Mouse (Mus musculus) heart, postnatal 0 days (tissue): Measurements from ENCODE around the gene Sppl3. TPM values are rescaled to one million over a fixed set of nuclear protein-coding genes. Genes with fewer than 3 reads are reported as not detected.

Source experiments
- ATAC-seq: fragments of 200-750 bp; cut with Nextera tagmentation; 2 replicates; pipeline ENCODE4 v1.8.0; 2017; ENCODE audit warnings: low read depth, moderate number of reproducible peaks, moderate library complexity; ENCODE audit not compliant: insufficient read depth
- DNase-seq: peaks from one replicate; pipeline ENCODE4 v3.0.0-alpha.2; 2016; ENCODE audit warnings: low spot score
- H3K27ac ChIP-seq: fragments of 300-500 bp; sonication (generic); 2 replicates; pipeline ENCODE4 v1.5.1; 2014; ENCODE audit warnings: low read depth, mild to moderate bottlenecking
- H3K27me3 ChIP-seq: fragments of 300-500 bp; sonication (generic); 2 replicates; pipeline ENCODE4 v1.6.1; 2014; ENCODE audit warnings: low read length, mixed read lengths; ENCODE audit not compliant: control insufficient read depth, insufficient read depth
- H3K36me3 ChIP-seq: fragments of 300-500 bp; sonication (generic); replicated peaks from 2 replicates; pipeline ENCODE4 v1.6.1; 2014; ENCODE audit warnings: low read length, mixed read lengths; ENCODE audit not compliant: control insufficient read depth, insufficient read depth
- H3K4me1 ChIP-seq: fragments of 300-500 bp; sonication (generic); 2 replicates; pipeline ENCODE4 v1.6.1; 2014; ENCODE audit warnings: antibody characterized with exemption; ENCODE audit not compliant: control insufficient read depth, insufficient read depth
- H3K4me2 ChIP-seq: fragments of 300-500 bp; sonication (generic); 2 replicates; pipeline ENCODE4 v1.6.1; 2014; ENCODE audit warnings: low read depth, mild to moderate bottlenecking, low read length, moderate library complexity
- H3K4me3 ChIP-seq: fragments of 300-500 bp; sonication (generic); 2 replicates; pipeline ENCODE4 v1.5.1; 2014; ENCODE audit warnings: low read depth, low read length
- H3K9ac ChIP-seq: fragments of 300-500 bp; sonication (generic); replicated peaks from 2 replicates; pipeline ENCODE4 v1.6.1; 2014; ENCODE audit warnings: low read depth, low read length, mixed read lengths
- H3K9me3 ChIP-seq: fragments of 300-500 bp; sonication (generic); replicated peaks from 2 replicates; pipeline ENCODE4 v1.6.1; 2016; ENCODE audit warnings: low read length; ENCODE audit not compliant: control insufficient read depth
- CTCF ChIP-seq: IDR thresholded peaks from 2 replicates; pipeline ENCODE4 v1.5.1; 2016; ENCODE audit warnings: antibody characterized with exemption, control low read depth, low read depth
- EP300 ChIP-seq: IDR thresholded peaks from 2 replicates; pipeline ENCODE4 v1.6.1; 2016; ENCODE audit warnings: antibody characterized with exemption, low read depth
- WGBS: fragments of 180-500 bp; shearing (Covaris S2); extraction: QIAGEN DNeasy Blood & Tissue Kit; methylation state at CpG from one replicate; pipeline ENCODE4 v1.1.7; 2014; 5-methylcytosine and 5-hydroxymethylcytosine counted together
- polyA plus RNA-seq: library from polyadenylated mRNA; unstranded; fragments of >200 nt; fragmentation: Nextera tagmentation; extraction: Ambion mirVana; gene quantifications from 2 replicates; pipeline ENCODE4 v1.2.1, GENCODE M21; 2015
- total RNA-seq: library from RNA; depleted of rRNA; stranded (reverse); fragments of >200 nt; gene quantifications from 2 replicates; pipeline ENCODE4 v1.2.3, GENCODE M21; 2014; ENCODE audit warnings: low replicate concordance

Sppl3 gene
- total and polyA plus RNA-seq, 2 experiments from 2014 or later: 6.8 to 65.6 TPM

DNA sequence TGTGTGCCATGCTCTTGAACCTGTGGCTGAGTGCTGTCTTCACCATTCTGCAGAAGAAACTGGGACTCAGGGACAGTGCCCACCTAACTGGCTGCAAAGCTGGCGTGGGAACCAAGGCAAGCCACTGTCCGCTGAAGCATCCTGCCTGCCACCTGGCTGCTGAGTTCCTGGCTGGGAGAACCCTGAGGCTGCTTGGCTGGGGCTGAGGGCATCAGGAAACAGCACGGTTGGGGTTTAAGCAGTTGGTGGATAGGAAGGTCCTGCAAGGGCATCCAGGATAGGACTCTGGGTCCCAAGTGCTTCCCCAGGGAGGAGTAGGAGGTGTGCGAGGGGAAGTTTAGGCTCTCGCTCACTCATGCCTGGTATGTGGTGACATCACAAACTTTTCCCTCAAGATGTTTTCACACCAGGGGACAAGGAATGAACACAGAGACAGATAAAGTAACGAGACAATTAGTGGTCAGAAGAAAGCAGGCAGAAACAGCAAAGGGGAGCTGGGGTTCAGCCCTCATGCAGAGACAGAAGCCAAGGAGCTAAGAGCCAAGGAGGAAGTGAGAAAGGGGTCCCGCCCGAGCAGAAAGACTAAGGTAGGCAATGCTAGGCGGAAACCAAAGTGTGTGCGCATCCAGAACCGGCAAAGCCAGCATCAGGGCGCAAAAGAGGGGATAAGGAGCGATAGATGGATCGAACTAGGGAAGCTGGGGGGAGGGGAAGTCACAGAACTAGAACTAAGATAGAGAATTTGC lies 43.2 kb upstream of the Sppl3 start:
- no peak overlapping the region for H3K4me3 ChIP-seq
- peaks cover 16% of the 10 kb centered on the region for H3K4me1 ChIP-seq
- no peaks in the 10 kb centered on the region for H3K36me3 ChIP-seq
- 27% methylated on average over 14 of the region's 14 CpGs for WGBS
- peaks cover 31% of the 10 kb centered on the region for H3K27me3 ChIP-seq
- no peak for ATAC-seq
- no peak overlapping the region for H3K4me2 ChIP-seq
- no peak overlapping the region for H3K9ac ChIP-seq
- TF ChIP-seq CTCF (no peak), EP300 (no peak)
- no peaks in the 10 kb centered on the region for H3K9me3 ChIP-seq
- H3K27ac ChIP-seq: no peak overlapping the region
- no peak for DNase-seq

DNA sequence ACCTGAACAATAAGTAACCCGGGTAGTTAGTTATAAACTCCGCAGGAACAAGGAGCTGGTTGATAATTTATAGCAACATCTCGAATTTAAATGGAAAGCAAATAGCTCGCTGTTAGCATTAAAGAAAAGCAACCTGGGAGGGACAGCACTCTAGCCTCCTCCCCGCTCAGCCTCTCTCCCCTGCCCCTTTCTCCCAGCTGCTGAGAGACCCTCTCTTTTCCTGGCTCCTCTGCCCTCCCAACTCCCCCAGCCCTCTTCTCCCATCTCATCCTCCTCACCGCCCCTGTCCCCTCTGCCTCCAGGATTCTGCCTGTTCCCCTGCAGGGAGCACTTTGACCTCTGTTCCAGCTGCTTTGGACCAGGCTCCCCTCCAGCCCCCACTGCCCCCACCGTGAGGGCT lies 42.3 kb upstream of the Sppl3 start:
- Histone ChIP-seq H3K36me3 (no peaks in the 10 kb centered on the region), H3K4me1 (peaks cover 16% of the 10 kb centered on the region), H3K4me2 (no peak overlapping the region), H3K27me3 (peaks cover 31% of the 10 kb centered on the region), H3K27ac (no peak overlapping the region), H3K9me3 (no peaks in the 10 kb centered on the region), H3K4me3 (no peak overlapping the region), H3K9ac (no peak overlapping the region)
- no peak for ATAC-seq
- no peak for TF ChIP-seq EP300
- TF ChIP-seq CTCF: no peak
- 35% methylated on average over 7 of the region's 7 CpGs for WGBS
- no peak for DNase-seq

DNA sequence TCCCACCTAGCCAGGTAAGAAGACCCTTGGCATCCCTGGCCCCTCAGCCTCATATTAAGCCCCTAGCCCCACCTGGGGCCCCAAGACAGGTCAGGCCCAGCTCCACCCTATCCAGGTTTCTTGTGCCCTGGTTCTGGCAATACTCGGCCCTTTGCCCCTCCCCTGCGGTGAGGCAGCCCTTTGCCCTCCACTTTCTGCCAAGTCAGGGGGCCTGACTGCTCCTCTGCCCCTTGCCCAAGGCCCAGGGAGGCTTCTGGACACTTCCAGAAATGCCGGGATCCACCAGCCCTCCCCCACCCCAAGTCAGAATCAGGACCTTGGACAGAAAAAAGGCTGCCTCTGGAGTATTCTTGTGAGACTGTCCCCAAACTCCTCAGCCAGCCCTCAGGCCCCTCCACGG lies 41.9 kb upstream of the Sppl3 start:
- H3K9ac ChIP-seq: no peak overlapping the region
- no peaks in the 10 kb centered on the region for H3K36me3 ChIP-seq
- no peak overlapping the region for H3K4me3 ChIP-seq
- H3K4me1 ChIP-seq: peaks cover 15% of the 10 kb centered on the region
- ATAC-seq (no peak), DNase-seq (no peak)
- no peak overlapping the region for H3K4me2 ChIP-seq
- peaks cover 31% of the 10 kb centered on the region for H3K27me3 ChIP-seq
- 19% methylated on average over 4 of the region's 4 CpGs for WGBS
- H3K27ac ChIP-seq: no peak overlapping the region
- TF ChIP-seq CTCF (no peak), EP300 (no peak)
- no peaks in the 10 kb centered on the region for H3K9me3 ChIP-seq

DNA sequence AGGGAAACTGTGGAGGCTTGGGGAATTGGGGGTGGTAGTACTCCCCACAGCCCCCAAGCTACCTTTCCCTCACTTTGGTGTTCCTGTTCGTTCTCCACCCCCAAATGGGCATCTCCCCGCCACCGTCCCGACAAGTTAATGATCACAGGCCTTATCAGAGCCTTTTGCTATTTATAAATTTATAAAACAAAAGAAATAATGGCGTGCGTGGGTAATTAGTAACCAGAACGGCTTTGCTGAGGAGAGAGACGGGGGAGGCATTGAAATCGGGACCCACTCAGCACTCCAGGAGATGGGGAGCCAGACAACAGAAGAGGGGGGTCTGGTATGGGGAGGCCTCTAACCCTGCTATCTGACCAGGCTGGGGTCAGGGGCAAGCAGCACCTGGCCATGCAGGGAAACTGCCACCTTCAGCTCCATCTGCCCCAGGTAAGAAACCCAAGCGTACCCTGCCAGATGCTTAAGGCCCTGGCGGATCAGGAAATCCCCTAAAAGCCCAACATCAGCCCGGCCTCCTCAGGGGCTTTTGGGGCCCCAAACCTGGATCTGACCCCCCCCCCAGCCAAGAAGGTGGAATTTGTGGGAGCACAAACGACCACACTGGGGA lies 41.2 kb upstream of the Sppl3 start:
- DNase-seq: no peak
- no peaks in the 10 kb centered on the region for H3K36me3 ChIP-seq
- no peak for TF ChIP-seq EP300
- TF ChIP-seq CTCF: no peak
- H3K9me3 ChIP-seq: no peaks in the 10 kb centered on the region
- no peak overlapping the region for H3K4me2 ChIP-seq
- H3K27me3 ChIP-seq: peaks cover 31% of the 10 kb centered on the region
- no peak for ATAC-seq
- no peak overlapping the region for H3K4me3 ChIP-seq
- H3K9ac ChIP-seq: no peak overlapping the region
- H3K4me1 ChIP-seq: peaks cover 9% of the 10 kb centered on the region
- WGBS: 54% methylated on average over 13 of the region's 13 CpGs
- no peak overlapping the region for H3K27ac ChIP-seq

DNA sequence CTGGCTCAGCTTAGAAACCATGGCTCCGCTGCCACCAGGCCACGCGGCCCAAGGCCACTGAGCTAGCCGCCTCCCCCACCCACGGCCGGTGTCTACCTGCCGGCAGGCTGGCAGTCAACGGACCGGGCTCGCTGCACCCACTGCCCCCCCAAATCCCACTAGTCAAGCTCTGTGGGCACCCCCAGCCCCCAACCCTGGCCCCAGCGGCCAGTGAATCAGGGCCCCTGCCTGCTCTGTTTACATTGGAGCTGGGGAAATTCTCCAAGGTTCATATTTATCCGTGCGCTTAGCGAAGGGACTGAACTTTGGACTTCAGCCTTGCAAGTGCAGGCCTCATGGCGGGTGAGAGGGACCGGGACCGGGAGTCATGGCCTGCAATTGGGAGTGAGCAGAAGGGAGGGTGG lies 40.1 kb upstream of the Sppl3 start, which contains the start of gene Hnf1a:
Hnf1a (minus strand) TSS at position 271 of the 404 bp plus-strand sequence.
- Histone ChIP-seq H3K4me1 (no peaks in the 10 kb centered on the region), H3K9me3 (no peaks in the 10 kb centered on the region), H3K27me3 (peaks cover 31% of the 10 kb centered on the region), H3K4me3 (no peak within 1 kb of the TSS), H3K36me3 (no peaks in the 10 kb centered on the region), H3K9ac (no peak within 1 kb of the TSS), H3K27ac (no peak within 1 kb of the TSS), H3K4me2 (no peak within 1 kb of the TSS)
- WGBS: 85% methylated on average over 17 of the region's 17 CpGs
- no peak for TF ChIP-seq EP300
- TF ChIP-seq CTCF: no peak
- DNase-seq (no peak), ATAC-seq (no peak)
